Mouse (Mus musculus) heart, postnatal 0 days (tissue): Measurements from ENCODE around the gene Phactr3.
"Not testable (repeated sequence)": the region's sequence is repeated elsewhere in the genome, so short reads cannot be mapped to it uniquely, and the experiment has no call there.

ENCODE experiments used
- CTCF ChIP-seq: IDR thresholded peaks from 2 replicates; pipeline ENCODE4 v1.5.1; 2016; ENCODE audit warnings: antibody characterized with exemption, control low read depth, low read depth
- EP300 ChIP-seq: IDR thresholded peaks from 2 replicates; pipeline ENCODE4 v1.6.1; 2016; ENCODE audit warnings: antibody characterized with exemption, low read depth

DNA sequence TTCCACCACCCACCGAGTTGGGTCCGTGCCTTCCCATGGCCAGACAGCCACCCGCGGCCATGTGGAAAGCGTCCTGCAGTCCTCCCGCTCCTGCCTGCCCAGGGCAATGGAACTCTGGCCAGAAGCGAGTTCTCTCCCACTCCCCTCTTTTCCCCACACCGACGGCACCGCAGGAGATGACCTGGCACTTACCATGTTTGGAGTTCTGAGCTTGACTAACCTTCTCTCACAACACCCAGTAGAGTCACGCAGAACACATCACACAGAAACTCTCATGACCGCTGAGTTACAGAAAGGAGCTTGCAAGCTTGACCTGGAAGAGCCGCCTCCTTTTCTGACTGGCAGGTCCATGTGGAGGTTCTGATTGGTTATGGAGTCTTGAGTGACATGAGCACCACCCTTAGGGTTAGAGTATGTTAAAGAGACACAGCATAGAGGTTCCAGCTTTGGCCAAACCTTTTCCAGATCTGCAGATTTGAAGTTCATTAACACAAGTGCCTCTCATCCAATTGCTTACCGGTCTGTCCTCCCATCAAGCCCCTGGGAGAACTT, 40.5 kb upstream of the Phactr3 start, which contains the start of gene Zfp931:
- TF ChIP-seq CTCF, EP300: not testable (repeated sequence)
